Mouse (Mus musculus) urinary bladder, postnatal 14 days (tissue): ENCODE results near the gene Sergef.
A peak's percentile ranks its signal among the peaks of the same experiment; 100 is the strongest.

ENCODE experiments used
- DNase-seq: peaks from one replicate; pipeline ENCODE4 v3.0.0; 2021; ENCODE audit warnings: low spot score

The Sergef gene

DNA sequence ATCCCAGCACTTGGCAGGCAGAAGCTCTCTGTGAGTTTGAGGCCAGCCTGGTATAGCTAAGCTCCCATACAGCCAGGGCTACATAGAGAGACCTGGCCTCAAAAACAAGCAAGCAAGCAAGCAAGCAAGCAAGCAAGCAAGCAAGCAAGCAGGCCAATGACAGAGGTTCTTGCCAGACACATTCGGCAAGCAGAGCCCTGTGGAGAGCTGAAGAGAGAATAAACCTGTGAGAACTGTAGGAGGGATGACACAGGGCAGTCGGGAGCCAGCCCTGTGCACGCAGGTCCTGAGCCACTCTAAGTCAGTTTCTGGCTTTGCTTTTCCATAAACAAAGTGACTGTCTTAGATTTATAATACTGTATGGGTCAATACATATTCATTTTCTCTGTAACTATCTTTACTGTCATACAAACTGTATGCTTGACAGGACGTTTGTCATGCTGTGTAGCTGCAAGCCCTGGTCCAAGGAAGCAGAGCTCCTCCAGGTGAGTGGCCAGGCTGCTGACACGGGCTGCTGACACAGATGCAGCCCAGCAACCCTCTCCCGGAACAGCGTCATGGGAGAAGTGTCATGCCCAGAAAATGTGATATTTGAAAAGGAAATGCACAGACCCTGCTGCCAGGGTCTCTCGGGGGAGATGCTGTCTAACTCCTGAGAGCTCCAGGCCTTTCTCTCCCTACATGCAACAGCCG, 192.0 kb downstream of the Sergef start:
- DNase-seq: no peak

DNA sequence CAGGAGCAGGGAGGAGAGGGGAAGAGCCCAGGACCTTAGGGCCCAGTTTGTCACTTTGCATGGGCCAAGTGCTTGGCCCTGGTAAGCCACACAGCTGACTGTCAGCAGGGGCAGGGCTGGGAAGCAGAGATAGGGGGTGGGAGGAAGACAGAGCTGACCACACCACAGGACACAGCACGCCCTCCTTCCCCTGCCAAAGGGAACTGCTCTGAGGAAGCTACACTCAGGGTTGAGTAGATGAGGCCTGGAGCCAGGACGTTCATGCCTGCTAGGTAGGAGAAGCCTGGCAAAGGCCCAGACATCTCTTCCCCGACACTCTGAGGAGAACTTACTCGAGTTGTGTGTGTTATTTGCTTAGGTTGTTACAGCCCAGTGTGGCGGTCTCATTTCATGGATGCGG, 193.7 kb downstream of the Sergef start:
- DNase-seq: no peak

DNA sequence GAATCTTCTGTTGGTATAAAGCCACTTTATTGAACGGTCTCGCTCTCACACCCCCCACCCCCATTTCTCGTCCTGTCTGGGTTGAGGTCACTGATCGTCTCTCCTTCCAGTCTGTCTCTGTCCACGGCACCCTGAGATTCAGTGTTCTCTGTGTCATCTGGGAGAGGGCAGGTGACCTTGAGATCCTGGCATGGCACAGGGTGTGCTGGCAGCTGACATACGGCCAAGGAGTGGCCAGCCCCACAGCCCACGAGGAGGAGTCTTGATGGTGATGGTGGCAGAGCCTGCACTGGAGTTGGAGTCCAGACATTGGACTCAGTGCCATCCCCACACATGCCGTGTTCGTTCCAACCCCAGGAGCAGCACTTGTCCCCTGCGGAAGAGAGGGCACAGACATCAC, 196.4 kb downstream of the Sergef start:
- no peak for DNase-seq

DNA sequence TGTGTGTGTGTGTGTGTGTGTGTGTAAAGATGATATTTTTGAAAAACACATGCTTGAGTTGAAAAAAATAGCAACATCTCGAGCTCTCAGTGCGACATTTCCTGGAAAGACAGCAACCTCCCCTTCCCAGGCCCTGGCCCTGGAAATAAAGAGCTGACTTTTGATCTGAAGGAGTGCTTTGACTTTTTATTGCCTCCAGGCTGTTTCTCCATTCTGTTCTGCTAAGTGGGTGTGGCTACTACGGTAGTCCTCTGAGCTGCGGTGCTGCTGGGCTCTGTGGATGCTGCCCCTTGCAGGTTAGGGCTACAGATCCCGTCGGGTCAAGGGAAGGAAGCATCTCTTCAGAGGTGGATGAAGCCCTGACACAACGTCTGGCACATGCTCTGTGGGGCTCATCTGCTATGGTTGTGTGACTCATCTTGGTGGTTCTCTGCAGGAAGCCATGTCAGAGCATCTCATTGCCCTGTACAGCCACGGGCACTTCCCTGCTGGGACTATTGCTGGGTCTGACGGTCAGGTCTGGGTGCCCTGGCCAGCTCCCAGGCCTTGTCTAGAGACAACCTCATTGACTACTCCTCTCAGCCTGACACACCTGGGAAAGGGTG, 201.0 kb downstream of the Sergef start:
- DNase-seq: no peak

DNA sequence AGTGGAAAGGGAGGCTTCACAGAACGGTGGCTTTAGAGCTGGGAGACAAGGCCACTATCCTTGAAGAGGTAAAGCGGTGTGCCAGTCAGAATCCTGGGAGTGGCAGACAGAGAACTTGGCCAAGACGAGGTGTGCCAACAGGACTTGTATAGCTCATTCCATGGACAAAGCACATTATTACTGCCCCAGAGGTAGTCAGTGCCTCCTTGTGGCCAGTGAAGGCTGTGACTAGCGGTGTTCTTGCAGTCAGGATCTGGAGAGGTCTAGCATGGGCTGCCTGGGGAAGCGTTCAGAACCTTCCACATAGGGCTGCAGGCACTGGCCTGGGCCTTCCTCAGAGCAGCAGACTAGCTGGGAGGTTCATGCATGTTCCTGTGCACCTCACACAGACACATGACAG, 203.8 kb downstream of the Sergef start:
- DNase-seq: no peak

DNA sequence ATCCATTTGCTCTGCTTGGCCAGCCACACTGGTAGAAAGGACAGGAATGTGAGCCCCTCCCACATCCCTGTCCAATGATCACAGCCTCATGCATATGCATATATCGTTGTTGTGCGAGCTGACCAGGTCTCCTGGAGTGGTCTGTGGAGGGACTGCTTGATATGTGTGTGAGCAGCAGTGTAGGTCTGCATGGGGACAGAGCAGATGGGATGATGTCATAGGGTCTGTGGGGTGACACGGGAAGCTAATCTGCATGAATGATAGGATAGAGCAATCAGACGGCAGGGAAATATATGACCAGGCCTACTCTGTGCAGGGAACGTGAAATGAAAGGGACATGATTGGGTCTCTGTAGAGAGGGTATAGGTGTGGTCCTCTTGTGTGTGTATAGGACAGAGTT, 205.7 kb downstream of the Sergef start:
- no peak for DNase-seq

DNA sequence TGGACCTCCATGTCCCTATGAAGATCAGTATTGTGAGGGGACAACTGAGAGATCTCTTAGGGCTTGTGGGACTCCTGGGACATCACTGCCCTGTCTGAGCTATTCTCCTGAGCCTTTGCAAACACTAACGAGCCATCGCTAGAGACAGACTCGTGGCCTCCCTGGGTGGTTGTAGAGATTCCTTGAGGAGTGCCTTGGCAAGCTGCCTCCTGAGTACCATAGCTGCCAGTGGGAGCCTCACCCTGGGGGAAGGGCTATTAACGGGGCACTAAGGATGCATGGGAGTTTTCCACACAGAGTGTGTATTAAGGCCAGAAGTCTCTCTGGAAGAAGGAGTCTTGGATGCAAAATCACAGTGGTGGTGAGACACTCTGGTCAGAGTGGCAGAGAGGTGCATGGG, 214.6 kb downstream of the Sergef start:
- DNase-seq: no peak

DNA sequence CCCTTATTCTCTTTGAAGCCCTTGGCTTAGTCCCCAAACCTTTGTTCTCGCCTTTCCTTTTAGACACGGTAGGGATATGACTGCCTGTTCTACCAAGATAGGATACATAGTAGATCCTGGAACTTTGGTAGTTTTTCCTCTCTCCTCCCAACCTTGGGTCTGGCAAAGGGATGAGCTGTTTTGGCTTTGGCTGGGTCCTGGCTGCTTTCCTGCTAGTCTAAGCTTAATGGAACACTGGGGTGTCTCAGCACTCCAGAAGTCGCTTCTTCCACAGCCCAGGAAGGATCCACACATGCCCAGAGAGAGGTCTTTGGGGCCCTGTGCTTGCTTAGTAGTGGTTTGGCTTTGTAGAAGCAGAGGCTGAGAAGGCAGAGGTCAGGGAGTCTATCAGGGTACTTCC, 215.7 kb downstream of the Sergef start:
- no peak for DNase-seq

DNA sequence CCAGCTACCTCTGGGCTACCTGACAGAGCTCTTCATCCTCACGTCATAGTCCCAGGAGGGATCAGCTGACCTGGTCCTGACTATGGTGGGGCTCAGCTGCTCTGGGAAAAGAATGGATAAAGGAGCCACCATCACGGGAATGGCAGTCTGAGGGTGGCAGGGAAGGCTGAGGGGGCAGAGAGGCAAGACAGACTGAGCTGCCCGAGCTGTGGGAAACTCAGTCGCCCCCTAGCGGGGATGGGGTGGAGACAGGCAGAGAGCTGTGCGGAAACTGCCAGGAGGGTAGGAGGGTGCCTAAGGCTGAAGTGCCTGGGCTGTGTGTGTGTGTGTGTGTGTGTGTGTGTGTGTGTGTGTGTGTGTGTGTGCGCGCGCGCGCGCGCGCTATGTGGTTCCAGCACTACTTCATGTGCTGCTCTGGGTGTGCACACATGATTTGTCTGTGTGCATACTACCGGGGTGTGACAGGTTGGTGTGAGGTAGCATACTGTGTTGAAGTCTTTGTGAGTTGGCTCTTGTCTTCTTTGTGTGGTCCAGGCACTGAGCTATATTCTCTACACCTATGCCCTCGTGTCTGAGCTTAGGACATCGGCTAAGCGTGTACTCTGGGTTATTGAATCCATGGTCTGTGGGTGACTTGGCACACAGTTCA, 216.7 kb downstream of the Sergef start:
- DNase-seq: peak; percentile 18

DNA sequence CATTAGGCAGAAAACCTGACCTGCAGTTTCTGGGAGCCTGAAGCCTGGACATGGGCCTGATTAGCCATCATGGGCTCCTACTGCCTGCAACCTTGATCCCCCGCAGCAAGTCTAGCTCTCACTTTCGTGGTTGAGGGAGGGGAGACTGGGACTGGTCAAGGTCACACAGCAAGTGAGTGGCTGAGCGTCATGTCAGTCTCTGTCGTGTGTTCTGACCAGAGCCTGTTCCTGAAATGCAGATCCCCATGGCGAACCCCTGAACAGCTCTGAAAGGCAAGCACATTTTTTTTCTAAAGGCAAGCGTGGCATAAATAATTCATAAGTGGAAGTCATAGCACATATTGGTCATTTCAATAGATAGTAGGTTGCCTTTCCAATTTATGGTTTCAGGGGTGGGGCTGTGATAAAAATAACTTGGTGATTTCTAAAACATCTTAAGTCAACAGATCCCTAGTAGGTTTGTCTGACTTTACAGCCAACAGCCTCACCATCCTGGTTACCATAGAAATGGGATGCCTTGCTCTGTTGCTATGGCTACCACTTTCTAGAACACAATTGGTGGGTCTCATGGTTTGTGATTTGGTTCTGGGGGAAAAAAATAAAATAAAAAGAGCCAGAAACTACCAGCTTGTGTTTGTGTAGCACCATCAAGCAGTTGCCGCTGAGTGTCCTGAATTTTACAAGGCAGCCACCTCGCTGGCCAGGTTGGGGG, 217.4 kb downstream of the Sergef start:
- no peak for DNase-seq

DNA sequence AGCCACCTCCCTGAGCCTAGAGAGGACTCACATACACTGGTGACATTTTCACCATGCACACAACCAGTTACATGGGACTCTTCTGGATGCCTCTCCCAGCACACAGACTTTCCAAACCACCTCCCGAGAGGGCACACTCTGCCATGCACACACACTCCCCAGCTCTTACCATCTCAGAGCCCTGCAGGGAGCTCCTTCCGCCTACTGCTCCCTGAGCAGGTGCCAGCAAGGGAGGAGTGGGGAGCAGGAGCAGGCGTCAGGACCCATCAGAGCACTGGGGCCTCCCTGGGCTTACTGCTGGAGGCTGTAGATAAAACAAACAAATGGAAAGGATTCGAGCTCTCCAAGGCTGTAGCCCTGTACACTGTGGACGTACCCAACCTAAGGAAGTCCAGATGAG, 218.1 kb downstream of the Sergef start:
- DNase-seq: no peak

DNA sequence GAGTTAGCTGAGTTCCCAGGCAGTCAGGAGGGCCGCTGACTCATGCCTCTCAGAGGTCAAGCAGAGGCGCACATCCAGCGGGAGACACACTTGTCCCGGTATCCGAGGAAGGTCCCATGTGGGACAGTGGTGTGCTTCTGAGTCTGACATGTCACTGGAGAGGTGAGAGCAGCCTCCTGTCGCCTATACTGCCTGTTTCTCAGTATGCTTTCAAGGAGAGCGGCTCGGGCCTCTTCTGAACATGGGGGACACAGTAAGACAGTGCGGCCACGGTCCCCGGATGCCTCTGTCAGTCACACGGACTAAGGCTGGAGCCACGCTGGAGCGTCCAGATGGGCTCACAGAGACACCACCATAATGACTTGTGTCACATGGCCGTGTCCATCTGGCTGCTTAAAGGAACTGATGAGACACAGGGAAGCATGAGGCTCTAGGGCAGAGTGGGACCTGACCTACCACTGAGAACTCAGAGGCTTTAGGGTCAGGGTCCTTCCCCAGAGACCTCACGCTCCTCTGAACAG, 221.4 kb downstream of the Sergef start:
- no peak for DNase-seq

DNA sequence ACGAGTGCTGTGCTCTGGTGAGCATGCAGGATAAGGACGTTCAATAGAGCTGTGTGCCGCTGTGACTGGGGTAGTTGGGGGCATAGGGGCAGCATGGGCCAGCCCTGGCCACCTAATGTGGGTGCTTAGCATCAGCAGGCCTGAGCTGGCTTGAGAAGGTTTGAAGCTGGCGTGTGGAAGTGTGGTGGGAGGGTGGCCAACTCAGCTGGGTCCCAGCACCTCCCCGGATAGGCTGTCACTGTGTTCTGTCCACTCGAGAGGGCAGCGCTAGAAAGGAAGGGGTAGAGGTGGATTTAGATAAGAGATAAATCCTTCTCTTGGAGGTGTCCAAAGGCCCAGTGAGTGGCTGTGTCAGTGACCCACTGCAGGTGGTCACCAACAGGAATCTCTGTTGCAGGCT, 222.1 kb downstream of the Sergef start:
- no peak for DNase-seq

DNA sequence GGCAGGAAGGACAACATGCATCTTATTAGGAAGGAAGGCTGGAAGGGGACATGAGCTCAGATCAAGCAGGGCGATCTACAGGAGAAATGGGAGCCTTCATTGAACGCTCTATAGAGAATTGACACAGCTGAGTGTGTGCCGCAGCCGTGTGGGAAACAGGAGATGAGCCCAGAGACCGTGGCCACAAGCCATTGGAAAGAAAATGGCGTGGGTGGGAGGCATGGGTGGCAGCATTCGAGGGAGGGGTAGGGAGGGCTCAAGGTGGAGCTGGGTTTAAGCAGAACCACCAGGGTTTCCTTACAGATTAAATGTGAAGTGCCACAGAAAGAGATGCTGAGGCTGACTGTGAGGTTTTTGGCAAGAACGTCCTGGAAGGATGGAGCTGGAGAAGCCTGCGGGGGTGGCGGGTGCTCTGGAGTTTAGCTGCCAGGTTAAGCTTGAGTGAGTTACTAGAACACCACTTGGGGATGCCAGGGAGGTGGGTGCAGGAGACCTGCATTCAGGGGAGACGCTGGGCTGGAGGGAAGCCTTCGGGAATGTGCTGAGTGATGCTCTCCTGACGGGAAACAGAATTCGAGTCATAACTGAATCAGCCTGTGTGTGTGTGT, 223.7 kb downstream of the Sergef start:
- no peak for DNase-seq

DNA sequence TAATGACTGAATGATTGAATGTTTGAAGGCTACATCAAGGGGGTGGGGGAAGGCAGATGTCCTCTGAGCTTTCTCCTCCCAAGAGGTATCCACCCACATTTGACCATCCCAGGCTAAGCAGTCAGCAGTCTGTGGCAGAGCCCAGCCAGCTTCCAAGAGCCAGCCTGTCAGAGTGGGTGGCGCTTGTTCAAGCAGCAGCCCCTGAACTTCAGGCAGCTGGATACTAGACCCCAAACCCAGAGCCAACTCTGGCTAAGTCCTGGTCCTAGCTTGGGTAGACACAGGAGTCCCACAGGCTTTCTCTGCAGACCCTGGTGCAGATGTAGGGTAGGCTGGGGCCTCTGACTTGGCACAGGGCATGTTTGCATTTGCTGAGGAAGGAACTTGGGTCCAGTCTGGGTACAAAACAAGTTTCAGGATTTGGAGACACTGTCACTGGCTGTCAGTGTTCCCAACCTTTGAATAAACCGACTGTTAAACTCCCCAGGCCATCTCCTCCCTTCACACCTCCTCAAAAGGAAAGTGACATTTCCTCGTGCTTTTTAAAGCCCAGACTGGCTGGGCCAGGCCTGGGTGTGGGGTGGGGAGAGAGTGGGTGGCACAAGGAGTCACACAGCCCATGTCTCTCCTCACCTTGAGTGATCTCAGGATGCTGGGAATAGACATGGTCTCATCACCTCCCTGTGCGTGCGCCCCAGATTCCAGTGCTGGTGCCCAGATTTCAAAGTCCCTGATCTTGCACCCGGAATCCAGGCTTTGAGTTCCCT, 225.5 kb downstream of the Sergef start:
- no peak for DNase-seq

DNA sequence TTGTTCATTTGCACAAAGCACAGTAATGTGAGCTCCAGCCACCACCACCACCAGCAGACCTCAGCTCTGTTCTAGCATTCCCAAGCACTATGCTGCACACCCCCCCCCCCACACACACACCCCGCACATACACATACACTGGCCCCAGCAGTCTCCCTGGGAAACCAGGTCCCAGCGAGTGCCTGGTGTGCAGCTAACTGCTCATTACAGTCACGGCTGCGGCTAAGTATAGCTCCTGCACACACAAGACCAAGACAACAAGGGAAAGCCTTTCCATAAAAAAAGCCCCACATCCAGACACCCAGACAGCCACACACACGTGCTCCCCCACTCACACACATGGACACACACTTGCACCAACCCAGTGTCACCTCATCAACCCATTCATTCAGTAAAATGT, 226.8 kb downstream of the Sergef start:
- no peak for DNase-seq

DNA sequence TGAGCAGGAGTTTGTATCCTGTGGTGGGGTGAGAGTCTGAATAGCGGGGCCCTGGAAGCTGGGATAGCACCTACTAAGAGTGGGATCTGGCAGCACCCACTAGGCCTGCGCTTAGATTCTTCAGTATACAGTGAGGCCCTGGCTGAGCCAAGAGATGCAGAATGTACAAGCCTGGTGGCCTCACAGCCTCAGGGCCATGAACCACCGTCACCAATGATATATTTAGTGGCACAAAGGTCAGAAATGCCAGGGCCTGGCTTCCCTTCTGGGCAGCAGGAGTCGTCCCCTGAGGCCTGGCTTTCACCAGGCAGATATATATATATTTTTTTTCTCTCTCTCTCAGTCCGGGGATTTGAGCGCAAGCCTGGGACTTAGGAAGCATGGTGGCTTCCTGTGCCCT, 228.9 kb downstream of the Sergef start:
- no peak for DNase-seq

DNA sequence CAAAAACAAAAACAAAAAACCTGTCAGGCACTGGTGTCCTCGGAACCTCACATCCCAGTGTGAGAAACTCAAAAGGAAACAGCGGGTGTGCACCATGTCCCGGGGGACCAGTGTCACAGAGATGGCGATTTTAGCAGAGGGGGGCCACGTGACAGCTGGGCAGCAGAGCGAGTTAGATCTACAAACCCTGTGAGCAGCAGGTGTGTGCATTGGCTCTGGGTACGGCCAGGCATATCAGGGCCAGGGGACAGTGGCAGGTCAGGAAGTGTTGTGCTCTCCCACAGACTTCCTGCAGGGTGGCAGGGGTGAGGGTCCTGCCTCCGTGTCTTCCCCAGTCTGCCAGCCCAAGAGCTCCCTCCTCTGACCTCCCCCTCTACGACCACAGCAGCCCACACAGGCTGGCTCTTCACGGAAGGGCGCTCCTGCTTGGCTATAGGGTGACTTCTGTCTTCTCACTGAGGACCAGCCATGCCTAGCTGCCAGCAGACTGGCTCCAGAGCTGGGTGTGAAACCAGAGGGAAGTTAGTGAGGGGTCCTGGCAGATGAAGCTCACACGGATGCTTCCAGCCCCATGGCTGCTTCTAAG, 230.3 kb downstream of the Sergef start:
- no peak for DNase-seq

DNA sequence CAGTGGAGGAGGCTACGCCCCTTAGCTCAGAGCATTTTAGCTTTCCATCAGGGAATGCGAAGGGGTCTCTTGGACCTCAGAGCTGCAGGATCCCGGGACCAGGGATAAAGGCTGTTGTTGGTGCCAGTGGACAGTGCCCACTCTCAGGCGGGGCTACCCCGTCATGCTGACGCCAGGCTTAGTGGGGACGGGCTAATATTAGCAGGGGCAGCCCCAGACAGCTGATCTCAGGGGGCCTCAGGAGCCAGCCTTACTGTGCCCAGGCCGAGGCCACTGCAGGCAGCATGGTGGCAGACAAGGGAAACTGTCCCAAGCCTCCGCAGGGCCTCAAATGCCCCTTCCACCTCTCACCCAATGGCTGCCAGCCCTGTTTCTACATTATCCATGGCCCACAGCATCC, 231.0 kb downstream of the Sergef start:
- DNase-seq: no peak

DNA sequence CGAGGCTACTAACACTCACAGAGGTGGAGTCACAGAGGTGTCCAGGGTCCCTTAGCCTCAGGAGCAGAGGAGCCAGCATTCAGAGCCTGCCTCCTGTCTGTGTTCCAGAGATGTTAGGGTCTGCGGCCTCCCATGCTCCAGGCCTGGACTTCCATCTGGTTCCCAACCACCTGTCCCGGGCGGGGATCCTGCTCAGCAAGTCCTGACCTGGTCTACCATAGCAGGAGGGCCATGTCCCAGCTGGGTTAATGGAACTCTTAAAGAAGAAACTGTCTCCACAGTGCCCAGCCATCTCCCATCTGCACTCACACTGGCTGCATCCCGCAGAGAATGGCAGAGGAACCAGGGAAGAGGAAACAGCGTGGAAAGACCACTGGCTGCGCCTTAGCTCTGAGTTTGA, 234.9 kb downstream of the Sergef start:
- no peak for DNase-seq
